Mouse (Mus musculus): ENCODE data around the gene 2900026A02Rik. TPM values are rescaled to one million over a fixed set of nuclear protein-coding genes. Genes with fewer than 3 reads are reported as not detected.

Gene 2900026A02Rik
- polyA plus RNA-seq, 1 experiment from 2014 or later = 4.3 TPM

DNA sequence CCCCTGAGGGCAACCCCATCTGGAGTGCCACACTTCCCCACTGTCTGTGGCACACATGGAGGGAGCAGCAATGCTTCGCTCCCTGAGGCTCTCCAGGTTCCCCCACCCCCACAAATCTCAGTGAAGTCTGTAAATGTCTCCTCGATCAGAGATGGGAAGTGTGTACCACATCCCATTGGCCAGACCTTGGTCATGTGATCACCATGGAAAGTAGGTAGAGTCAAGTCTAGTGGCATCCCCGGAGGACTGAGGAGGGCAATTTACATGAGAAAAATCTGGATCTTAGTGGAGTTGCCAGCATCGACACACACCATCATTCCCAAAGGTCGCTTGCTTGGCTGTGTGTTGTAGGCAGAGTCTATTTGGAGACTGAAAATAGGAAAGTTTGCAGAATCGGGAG, 182.4 kb downstream of the 2900026A02Rik start:
- H3K36me3 ChIP-seq (ENCODE audit: poor library complexity, severe bottlenecking) = no peaks in the 10 kb centered on the region
- peaks cover 43% of the 10 kb centered on the region for H3K4me1 ChIP-seq
- H3K4me3 ChIP-seq = no peak overlapping the region
- H3K9ac ChIP-seq = no peak overlapping the region
- WGBS = 84% methylated on average over 6 of the region's 6 CpGs
- no peaks in the 10 kb centered on the region for H3K27me3 ChIP-seq
- ATAC-seq = no peak
- no peak overlapping the region for H3K27ac ChIP-seq
- H3K9me3 ChIP-seq (replicated peaks) = no peaks in the 10 kb centered on the region; the same call in 1 of the 2 replicates
- H3K4me2 ChIP-seq = no peak overlapping the region

Other genes starting within 250 kb of the 2900026A02Rik start
- gene Grk3, start 205.4 kb downstream of the 2900026A02Rik start, polyA plus RNA-seq (2015; fragmentation: Nextera tagmentation; extraction: Ambion mirVana) = 8.1 and 8.7 TPM in 2 replicates
- not detected in 2 replicates for gene Crybb2, start 151.1 kb downstream of the 2900026A02Rik start, polyA plus RNA-seq (2015; fragmentation: Nextera tagmentation; extraction: Ambion mirVana)
- 0.57 and 0.65 TPM in 2 replicates for gene Crybb3, start 139.7 kb downstream of the 2900026A02Rik start, polyA plus RNA-seq (2015; fragmentation: Nextera tagmentation; extraction: Ambion mirVana)
- not detected in 2 replicates for gene Tmem211, start 5.7 kb upstream of the 2900026A02Rik start, polyA plus RNA-seq (2015; fragmentation: Nextera tagmentation; extraction: Ambion mirVana)
- gene Sgsm1, start 89.5 kb upstream of the 2900026A02Rik start, polyA plus RNA-seq (2015; fragmentation: Nextera tagmentation; extraction: Ambion mirVana) = 9.8 and 11.9 TPM in 2 replicates
- not detected in 2 replicates for gene Aym1, start 136.1 kb upstream of the 2900026A02Rik start, polyA plus RNA-seq (2015; fragmentation: Nextera tagmentation; extraction: Ambion mirVana)

All from forebrain, embryonic 13.5 days (tissue).